Mouse (Mus musculus): ENCODE measurements at regions not wholly inside any gene's neighbourhood (a gene's known extent, or its start where the extent isn't known, plus 50 kb on each side); places are given as distances from the start of the nearest gene placed in this dataset.
A peak's percentile ranks its signal among the peaks of the same experiment; 100 is the strongest.

DNA sequence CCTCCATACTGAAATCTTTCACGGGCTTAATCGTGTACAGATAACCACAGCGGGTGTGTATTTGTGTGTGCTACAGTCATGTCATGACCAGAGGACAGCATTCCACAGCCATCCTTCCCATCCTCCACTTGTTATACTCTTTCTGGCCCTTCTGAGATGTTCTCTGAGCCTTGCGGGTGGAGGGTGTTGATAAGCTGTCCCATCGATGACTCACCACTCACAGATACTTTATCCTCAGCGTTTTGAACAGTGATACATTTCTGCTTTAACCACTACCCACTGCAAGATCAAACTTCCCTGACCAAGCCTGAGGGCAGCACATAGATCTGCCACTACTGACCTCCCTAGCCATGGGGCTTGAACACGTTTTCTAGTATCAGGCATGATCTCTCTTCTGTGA is 274.3 kb upstream of the Rtl1 start:
- no peak for DNase-seq (ENCODE audit: low spot score in 2 of 2)

- no peak for DNase-seq (ENCODE audit: low spot score in 2 of 2)
Measured at GRCm38 (mm10) chr12:109881108-109881507, 281.0 kb upstream of the Rtl1 start.

GRCm38 (mm10) chr12:109891206-109891605 is 291.1 kb upstream of the Rtl1 start:
- no peak for DNase-seq (ENCODE audit: low spot score in 2 of 2)

DNA sequence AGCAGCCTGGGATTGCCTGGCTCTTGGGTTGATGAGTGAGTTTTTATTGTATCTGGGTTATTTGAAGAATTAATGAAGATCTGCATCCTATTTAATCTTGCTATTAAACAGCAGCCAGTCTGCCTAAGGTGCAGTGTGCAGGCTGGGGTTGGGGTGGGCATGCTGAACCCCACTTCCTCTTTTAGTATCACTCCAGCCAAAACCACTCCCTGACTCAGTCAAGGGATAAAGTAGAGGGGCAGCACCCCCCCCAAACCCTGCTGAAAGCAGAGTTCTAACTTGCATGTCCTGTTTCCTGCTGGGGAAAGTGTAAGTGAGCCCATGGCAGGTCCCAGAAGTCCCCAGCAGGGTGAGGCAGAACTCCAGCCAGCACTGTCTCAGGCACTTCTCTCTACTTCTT is 292.7 kb upstream of the Rtl1 start:
- DNase-seq (ENCODE audit: low spot score in 2 of 2): no peak

GRCm38 (mm10) chr12:109893657-109894056 is 293.5 kb upstream of the Rtl1 start:
- no peak for DNase-seq (ENCODE audit: low spot score in 2 of 2)

DNA sequence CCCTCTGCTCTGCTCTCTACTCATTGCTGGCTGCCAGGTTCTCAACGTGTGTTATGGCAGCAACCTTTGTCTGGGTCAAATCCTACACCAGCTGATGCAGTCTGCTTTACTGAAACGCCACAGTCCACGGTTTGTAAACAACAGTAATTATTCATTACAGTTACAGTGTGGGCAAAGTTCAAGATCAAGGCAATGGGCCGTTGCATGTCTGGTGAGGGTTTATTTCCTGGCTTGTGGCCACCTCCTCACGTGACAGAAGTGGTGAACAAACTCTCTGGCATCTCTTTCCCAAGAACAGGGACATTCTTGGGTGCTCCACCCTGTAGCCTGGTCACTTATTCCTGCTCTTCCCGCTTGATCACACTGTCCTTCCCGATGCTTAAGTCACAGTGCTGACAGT is 295.3 kb upstream of the Rtl1 start:
- DNase-seq (ENCODE audit: low spot score in 2 of 2): no peak

DNA sequence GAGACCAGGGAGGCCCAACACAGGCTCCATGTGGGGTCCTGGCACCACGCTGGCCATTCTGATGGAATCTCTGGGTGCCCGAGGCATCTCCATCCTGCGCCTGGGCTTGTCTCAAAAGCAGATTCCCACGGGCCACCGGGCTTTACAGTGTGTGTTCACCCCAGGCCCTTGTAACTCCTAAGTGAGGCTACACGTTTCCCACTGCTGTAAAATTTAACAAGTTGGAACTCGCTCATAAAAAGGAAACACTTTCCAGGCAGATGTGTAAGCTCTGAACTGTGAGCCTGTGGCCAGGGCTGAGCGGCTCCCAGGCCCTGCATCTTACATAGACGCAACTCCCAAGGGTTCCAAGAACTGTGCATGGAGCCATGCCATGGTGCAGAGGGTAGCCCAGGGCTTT is 296.3 kb upstream of the Rtl1 start:
- DNase-seq (ENCODE audit: low spot score in 2 of 2): no peak

DNA sequence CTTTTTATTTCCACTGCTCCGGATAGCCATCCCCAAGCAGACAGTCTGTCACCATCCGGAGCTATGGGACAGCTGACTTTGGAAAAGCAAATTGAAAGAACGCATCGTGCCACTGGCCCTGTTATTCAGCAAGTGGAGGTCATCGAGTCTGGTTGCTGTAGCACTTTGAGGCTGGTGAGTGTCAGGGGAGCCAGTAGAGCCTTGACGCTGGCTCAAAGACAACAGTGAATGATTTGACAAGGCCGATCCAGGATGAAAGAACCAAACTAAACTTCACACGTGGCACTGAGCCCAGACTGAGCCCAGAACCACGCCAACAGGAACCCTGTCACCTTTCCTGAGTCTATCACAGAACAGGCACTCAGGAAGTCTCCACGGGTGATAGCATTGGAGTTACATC is 296.8 kb upstream of the Rtl1 start:
- no peak for DNase-seq (ENCODE audit: low spot score in 2 of 2)

GRCm38 (mm10) chr12:109897861-109898385 is 297.8 kb upstream of the Rtl1 start:
- DNase-seq (ENCODE audit: low spot score in 2 of 2): no peak

GRCm38 (mm10) chr12:109899420-109899819 is 299.3 kb upstream of the Rtl1 start:
- no peak for DNase-seq (ENCODE audit: low spot score in 2 of 2)

DNA sequence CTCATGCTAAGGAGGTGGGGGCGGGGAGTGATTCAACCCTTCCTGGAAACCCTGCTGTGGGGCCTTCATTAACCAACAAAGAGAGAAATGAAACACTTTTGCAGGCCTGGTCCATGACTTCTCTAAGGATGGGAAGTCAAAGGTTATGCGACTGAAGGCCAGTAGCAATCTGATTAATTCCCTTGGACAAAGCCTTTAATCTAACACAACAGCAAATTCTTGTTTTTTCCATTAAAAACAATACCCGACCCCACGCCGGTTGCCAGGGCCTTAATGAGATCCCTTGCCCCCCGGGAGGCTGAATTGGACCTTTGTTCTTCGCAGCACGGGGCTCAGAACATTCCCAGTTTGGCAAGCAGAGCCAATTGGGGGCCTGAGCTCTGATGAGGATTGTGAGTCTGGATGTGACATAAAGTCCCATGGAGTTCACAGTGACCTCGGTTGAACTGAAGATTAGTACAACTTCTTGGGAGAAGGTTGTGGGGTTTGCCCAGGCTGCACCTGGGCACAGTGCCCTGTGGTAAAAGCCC is 310.9 kb upstream of the Rtl1 start:
- DNase-seq (ENCODE audit: low spot score in 2 of 2): peak in 1 of 2 experiments; percentile 14

DNA sequence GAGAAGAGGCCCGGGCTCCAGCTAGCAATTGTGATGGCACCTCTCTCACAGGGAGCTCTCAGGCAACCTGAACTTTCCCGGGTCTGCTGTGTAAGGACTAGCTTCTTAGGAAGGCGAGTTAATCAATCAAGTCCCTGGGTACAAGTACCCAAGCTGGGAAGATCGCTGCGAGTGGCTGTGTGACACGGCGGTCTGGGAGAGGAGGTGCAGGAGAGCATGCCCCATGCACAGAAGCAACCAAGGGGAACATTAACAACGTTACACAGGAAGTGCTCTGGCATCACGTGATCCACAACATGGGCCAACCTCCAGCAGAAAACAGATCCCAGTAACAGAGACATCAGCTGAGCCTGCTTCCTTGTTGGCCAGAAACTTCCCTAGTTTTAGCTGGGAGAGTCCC is 311.4 kb upstream of the Rtl1 start:
- DNase-seq (ENCODE audit: low spot score in 2 of 2): no peak

DNA sequence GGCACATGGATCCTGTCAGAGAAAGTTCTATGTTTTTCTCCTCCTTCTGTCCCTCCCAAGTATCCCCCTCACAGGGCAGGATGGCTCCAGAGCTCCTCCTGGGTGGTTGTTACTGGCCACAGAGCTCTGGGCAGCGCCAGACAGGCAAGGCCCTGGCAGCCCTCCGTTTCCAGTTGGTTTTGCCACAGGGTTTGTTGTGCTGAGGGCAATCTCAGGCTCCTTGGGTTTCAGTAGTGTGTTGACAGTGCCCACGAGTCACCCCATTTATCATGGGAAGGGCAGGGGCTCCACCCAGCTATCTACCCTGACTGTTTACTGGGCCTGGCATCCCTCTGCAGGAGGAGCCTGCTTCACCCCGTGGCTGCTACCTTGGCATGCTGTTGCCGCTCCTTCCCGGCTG is 317.6 kb upstream of the Rtl1 start:
- no peak for DNase-seq (ENCODE audit: low spot score in 2 of 2)

- DNase-seq (ENCODE audit: low spot score in 2 of 2): no peak
Measured at GRCm38 (mm10) chr12:109918901-109919300, 318.8 kb upstream of the Rtl1 start.

DNA sequence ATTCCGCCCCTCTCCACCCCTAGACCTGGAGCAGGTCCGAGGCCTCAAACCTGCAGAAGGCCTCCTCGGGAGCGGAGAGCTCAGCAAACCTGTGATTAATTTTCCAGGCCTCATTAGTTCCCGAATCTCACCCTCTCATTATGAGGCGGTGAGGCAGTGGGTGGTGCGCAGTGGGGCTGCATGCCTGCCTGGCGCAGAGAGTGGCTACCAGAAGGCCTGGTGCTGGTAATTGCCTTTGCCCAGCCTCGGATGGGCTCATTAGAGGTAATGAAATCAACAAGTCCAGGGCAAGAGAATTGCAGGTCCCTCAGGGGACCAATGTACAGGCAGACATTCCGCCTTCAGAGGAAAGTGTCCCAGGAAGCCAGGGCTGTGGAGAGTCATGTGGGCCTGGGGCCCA is 322.0 kb upstream of the Rtl1 start:
- DNase-seq (ENCODE audit: low spot score in 2 of 2): no peak

DNA sequence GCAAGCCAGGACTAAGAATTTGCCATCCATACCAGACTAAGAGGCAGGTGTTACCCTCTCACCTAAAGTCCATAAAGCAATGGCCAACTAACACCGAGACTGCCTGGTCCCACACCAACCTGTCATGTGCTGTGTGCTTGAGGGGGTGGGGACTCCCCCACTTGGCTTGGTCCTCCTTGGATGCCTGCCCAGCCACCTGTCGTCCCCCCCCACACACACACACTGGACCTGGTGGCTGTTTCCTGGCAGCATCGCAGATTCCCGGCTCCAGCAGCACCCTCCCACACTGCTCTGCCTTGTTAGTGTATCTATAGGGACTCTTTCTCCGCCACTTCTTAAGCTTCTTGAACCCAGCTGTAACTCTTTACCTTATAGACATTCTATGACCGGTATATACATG is 325.7 kb upstream of the Rtl1 start:
- no peak for DNase-seq (ENCODE audit: low spot score in 2 of 2)

GRCm38 (mm10) chr12:109926643-109927042 is 326.5 kb upstream of the Rtl1 start:
- no peak for DNase-seq (ENCODE audit: low spot score in 2 of 2)

- DNase-seq (ENCODE audit: low spot score in 2 of 2): no peak
Measured at GRCm38 (mm10) chr12:109946179-109946578, 332.7 kb upstream of the Dio3 start.

DNA sequence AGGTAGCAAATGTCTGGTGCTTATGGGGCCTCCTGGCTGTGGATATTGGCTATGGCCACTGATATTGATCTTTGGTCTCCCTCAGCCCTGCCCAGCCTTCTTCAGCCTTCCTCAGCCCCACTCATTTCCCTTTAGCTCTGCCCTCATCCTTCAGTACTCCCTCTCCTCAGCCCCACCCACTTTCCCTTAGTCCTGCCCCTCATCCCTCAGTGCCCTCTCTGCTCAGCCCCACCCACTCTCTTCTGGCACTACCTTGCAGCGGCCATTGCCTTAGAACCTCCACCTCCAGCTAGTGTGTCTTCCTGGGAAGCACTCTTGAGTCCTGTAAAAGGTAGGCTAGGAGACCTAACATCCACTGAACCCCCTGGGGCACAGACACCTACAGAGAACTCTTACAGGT is 331.9 kb upstream of the Dio3 start:
- DNase-seq (ENCODE audit: low spot score in 2 of 2): no peak

DNA sequence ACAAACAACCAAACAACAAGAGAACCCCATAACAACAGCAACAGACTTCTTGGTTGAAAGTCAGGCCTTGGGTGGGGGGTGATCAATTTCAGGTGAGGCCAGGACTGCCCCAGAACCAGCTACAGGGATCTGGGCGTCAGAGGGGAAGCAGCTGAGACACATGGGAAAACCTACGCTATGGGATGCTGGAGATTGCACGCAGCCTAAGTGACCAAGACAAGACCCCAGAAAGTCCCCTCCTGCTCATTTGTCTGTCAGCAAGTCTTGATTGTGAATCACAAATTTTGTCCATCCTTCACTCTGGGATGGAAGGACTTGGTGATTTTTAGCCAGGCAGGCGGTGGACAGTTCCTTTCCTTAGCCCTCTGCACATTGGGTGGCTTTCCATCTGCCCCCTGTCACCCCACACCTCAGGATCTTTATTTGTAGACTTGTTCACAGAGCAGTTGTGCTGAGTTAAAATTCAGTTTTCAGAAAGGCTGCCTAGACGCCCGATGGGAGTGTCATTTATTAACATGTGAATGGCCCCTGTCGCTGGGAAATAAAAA is 330.9 kb upstream of the Dio3 start:
- no peak for DNase-seq (ENCODE audit: low spot score in 2 of 2)

DNA sequence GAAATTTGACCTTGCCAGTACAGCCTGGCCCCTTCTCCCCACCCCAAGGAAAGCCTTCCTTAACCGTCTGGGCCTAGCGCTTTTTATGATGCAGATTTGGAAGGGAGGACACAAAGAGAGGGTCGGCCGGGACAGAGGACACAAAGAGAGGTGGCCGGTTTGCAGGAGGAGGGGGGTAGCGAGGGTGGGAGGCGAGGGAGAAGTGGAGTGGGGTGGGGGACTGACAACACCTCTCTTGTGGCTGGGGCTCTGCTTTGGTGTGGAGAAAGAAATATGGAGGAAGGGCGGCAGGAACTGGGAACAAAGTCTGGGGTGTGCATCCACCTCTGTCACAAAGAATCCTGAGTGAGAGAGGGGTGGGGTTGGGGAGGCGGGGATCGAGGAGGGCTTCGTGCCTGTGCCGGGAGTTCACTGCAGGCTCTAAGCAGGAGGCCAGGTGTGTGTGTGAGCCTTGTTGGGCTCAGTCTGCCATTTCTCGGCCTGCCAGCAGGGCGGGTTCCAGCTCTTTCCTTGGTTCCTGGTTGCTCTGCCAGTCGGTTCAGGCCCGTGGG is 330.4 kb upstream of the Dio3 start:
- no peak for DNase-seq (ENCODE audit: low spot score in 2 of 2)

GRCm38 (mm10) chr12:109949231-109949965 is 329.5 kb upstream of the Dio3 start:
- no peak for DNase-seq (ENCODE audit: low spot score in 2 of 2)

DNA sequence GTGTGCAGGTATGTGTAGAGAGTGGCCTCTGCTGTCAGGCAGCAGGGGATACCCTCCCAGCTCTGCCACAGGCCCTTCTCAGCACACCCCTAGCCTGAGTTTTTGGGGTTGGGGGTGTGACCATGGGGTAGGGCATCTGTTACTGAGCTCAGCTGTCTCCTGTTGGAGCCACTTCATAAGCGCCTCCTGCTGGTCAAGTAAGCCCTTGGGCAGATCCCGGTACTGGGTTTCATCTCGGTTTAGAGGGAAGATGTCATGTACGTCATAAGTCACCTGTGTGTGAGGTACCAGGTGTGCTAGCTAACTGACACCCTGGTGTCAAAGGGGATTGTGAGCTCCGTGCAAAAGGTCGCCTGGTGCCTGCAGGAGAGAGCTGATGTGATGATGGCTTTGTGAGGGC is 328.2 kb upstream of the Dio3 start:
- DNase-seq (ENCODE audit: low spot score in 2 of 2): no peak

Measured in layer of hippocampus, postnatal 10 days (tissue).